Mouse (Mus musculus) neural tube, embryonic 12.5 days (tissue): ENCODE data around the gene Nol11. TPM values are rescaled to one million over a fixed set of nuclear protein-coding genes. Genes with fewer than 3 reads are reported as not detected.

Experiments used
- ATAC-seq: fragments of 200-750 bp; cut with Nextera tagmentation; 2 replicates; pipeline ENCODE4 v1.8.0; 2017; ENCODE audit warnings: low read depth, mild to moderate bottlenecking, moderate TSS enrichment, moderate library complexity; ENCODE audit not compliant: low FRiP score
- H3K27ac ChIP-seq: fragments of 300-500 bp; sonication (generic); 2 replicates; pipeline ENCODE4 v1.5.1; 2016
- H3K27me3 ChIP-seq: fragments of 300-500 bp; sonication (generic); replicated peaks from 2 replicates; pipeline ENCODE4 v1.6.1; 2016; ENCODE audit warnings: mild to moderate bottlenecking
- H3K36me3 ChIP-seq: fragments of 300-500 bp; sonication (generic); 2 replicates; pipeline ENCODE4 v1.6.1; 2016; ENCODE audit warnings: mild to moderate bottlenecking
- H3K4me1 ChIP-seq: fragments of 300-500 bp; sonication (generic); 2 replicates; pipeline ENCODE4 v1.6.1; 2016
- H3K4me2 ChIP-seq: fragments of 300-500 bp; sonication (generic); replicated peaks from 2 replicates; pipeline ENCODE4 v1.6.1; 2016; ENCODE audit warnings: mild to moderate bottlenecking
- H3K4me3 ChIP-seq: fragments of 300-500 bp; sonication (generic); 2 replicates; pipeline ENCODE4 v1.5.1; 2016
- H3K9ac ChIP-seq: fragments of 300-500 bp; sonication (generic); 2 replicates; pipeline ENCODE4 v1.6.1; 2016; ENCODE audit warnings: mild to moderate bottlenecking
- H3K9me3 ChIP-seq: fragments of 300-500 bp; sonication (generic); 2 replicates; pipeline ENCODE4 v1.6.1; 2016; ENCODE audit warnings: mild to moderate bottlenecking
- WGBS: fragments of 180-500 bp; shearing (Covaris S2); methylation state at CpG from one replicate; pipeline ENCODE4 v1.1.7; 2016; 5-methylcytosine and 5-hydroxymethylcytosine counted together
- polyA plus RNA-seq: library from polyadenylated mRNA; unstranded; fragments of >200 nt; fragmentation: Nextera tagmentation; extraction: Ambion mirVana; gene quantifications from 2 replicates; pipeline ENCODE4 v1.2.1, GENCODE M21; 2016

The Nol11 gene
- polyA plus RNA-seq, 1 experiment from 2014 or later, result 60.6 TPM

GRCm38 (mm10) chr11:107215111-107215510 lies 25.9 kb upstream of the Nol11 start:
- H3K9me3 ChIP-seq, result no peaks in the 10 kb centered on the region
- no peaks in the 10 kb centered on the region for H3K27me3 ChIP-seq
- ATAC-seq, result no peak
- peaks cover 12% of the 10 kb centered on the region; the same call in 1 of the 2 replicates for H3K36me3 ChIP-seq
- H3K4me3 ChIP-seq, result no peak overlapping the region
- H3K4me1 ChIP-seq, result no peaks in the 10 kb centered on the region
- no peak overlapping the region for H3K4me2 ChIP-seq
- H3K27ac ChIP-seq, result no peak overlapping the region
- 92% methylated on average over 9 of the region's 9 CpGs for WGBS
- no peak overlapping the region for H3K9ac ChIP-seq

- 83% methylated on average over 5 of the region's 5 CpGs for WGBS
- H3K36me3 ChIP-seq, result peaks cover 12% of the 10 kb centered on the region; the same call in 1 of the 2 replicates
- no peaks in the 10 kb centered on the region for H3K9me3 ChIP-seq
These were observed 24.6 kb upstream of the Nol11 start for GRCm38 (mm10) chr11:107213745-107214144.

DNA sequence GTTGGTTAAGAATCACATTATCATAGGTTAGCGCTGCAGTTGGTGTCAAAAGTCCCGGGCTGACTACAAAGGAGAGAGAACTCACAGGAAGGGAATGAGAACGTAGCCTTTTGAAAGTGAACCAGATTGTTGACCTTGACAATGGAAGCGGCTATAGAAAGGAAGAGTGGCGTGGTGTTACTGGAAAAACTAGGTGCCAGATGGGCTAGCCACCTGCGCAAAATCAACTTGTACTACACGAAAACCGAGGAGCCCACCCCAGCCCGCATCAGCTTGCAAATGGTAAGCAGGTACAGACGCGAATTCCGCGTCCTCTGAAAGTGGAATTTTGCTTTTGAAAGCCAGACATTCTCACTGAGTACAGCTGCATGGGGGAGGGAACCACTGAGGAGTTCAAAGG lies 20.6 kb upstream of the Nol11 start:
- H3K4me1 ChIP-seq, result no peaks in the 10 kb centered on the region
- H3K4me2 ChIP-seq, result no peak overlapping the region
- no peaks in the 10 kb centered on the region for H3K27me3 ChIP-seq
- H3K9me3 ChIP-seq, result no peaks in the 10 kb centered on the region
- no peak overlapping the region for H3K4me3 ChIP-seq
- 83% methylated on average over 13 of the region's 13 CpGs for WGBS
- no peak for ATAC-seq
- H3K27ac ChIP-seq, result no peak overlapping the region
- no peaks in the 10 kb centered on the region; the same call in 1 of the 2 replicates for H3K36me3 ChIP-seq
- no peak overlapping the region for H3K9ac ChIP-seq

More at GRCm38 (mm10) chr11:107213745-107214144, 24.6 kb upstream of the Nol11 start:
- Histone ChIP-seq H3K27ac (no peak overlapping the region), H3K4me2 (no peak overlapping the region), H3K4me1 (no peaks in the 10 kb centered on the region), H3K27me3 (no peaks in the 10 kb centered on the region), H3K4me3 (no peak overlapping the region), H3K9ac (no peak overlapping the region)
- ATAC-seq, result no peak

- WGBS, result 89% methylated on average over 11 of the region's 11 CpGs
- no peak overlapping the region for H3K9ac ChIP-seq
- no peak overlapping the region for H3K4me3 ChIP-seq
- no peaks in the 10 kb centered on the region for H3K9me3 ChIP-seq
- H3K4me1 ChIP-seq, result no peaks in the 10 kb centered on the region
- H3K36me3 ChIP-seq, result no peaks in the 10 kb centered on the region
- no peak for ATAC-seq
- no peak overlapping the region for H3K4me2 ChIP-seq
- H3K27ac ChIP-seq, result no peak overlapping the region
- H3K27me3 ChIP-seq, result no peaks in the 10 kb centered on the region
These were observed 12.6 kb upstream of the Nol11 start for GRCm38 (mm10) chr11:107201773-107202172.

- H3K4me1 ChIP-seq, result no peaks in the 10 kb centered on the region
- H3K9ac ChIP-seq, result no peak overlapping the region
- H3K27ac ChIP-seq, result no peak overlapping the region
- no peak overlapping the region for H3K4me2 ChIP-seq
- WGBS, result 76% methylated on average over 5 of the region's 5 CpGs
- H3K4me3 ChIP-seq, result no peak overlapping the region
- H3K27me3 ChIP-seq, result no peaks in the 10 kb centered on the region
- H3K9me3 ChIP-seq, result no peaks in the 10 kb centered on the region
- no peaks in the 10 kb centered on the region for H3K36me3 ChIP-seq
- no peak for ATAC-seq
These were observed 10.1 kb upstream of the Nol11 start for GRCm38 (mm10) chr11:107199281-107199680.

DNA sequence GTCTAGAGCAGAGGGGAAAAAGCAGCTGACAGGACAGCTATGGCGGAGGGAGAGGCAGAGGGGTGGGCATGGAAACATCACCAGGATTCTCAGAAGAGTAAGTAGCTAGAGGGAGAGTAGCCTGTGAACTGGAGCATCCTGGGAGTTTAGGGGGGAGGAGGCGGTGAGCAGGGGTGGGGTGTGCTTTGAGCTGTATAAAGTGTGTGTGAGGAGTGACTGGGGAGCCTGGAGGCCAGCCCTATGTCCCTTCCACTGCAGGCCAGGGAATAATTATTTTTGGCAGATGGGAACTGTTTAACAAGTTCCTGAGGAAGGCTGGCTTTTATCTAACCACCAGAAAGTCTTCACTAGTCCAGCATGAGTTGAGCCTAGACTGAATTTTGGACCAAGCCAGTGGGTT lies 6.2 kb upstream of the Nol11 start:
- 69% methylated on average over 2 of the region's 2 CpGs for WGBS
- H3K9me3 ChIP-seq, result no peaks in the 10 kb centered on the region
- no peak overlapping the region for H3K4me2 ChIP-seq
- no peaks in the 10 kb centered on the region for H3K4me1 ChIP-seq
- H3K4me3 ChIP-seq, result no peak overlapping the region
- H3K27me3 ChIP-seq, result no peaks in the 10 kb centered on the region
- no peaks in the 10 kb centered on the region for H3K36me3 ChIP-seq
- no peak overlapping the region for H3K9ac ChIP-seq
- ATAC-seq, result no peak
- H3K27ac ChIP-seq, result no peak overlapping the region

DNA sequence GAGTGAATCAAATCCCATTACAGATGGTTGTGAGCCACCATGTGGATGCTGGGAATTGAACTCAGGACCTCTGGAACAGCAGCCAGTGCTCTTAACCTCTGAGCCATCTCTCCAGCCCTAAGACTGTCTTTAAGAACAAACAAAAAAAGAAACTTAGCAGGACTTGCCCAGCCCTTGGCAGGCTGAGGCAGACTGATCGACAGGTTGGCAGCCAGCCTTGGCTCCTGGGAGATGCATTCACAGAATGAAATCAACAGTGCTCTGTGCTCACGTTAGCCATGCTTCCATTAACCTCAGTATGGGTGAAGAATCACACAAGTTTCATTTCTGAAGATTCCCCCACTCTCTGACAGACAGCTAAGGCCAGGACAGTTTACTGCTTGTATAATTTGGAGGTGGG lies 1.2 kb upstream of the Nol11 start:
- Histone ChIP-seq H3K4me1 (peaks cover 6% of the 10 kb centered on the region), H3K27me3 (no peaks in the 10 kb centered on the region), H3K9ac (no peak overlapping the region), H3K4me2 (no peak overlapping the region), H3K9me3 (no peaks in the 10 kb centered on the region), H3K27ac (no peak overlapping the region), H3K4me3 (no peak overlapping the region), H3K36me3 (peaks cover 8% of the 10 kb centered on the region)
- WGBS, result 79% methylated on average over 2 of the region's 2 CpGs
- no peak for ATAC-seq

DNA sequence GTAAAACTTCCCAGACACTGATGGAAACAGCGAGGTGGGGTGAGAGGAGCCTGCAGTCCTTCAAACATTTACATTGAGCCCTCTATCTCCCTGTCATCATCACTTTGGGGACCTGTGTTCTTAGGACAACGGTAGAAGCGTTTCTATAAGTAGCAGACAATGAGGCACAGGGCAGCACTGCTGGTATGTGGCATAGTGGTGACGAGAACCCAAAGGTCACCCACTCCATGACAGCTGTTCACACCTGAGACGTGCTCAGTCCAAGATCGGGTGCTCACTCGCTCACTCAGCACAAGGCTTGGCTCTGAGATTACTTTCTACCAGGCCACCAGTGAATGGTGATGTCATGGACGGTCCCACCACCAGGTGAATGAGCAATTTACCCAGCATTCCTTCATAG lies 5.4 kb downstream of the Nol11 start:
- no peak for ATAC-seq
- 89% methylated on average over 8 of the region's 8 CpGs for whole genome bisulfite sequencing
- H3K4me1 ChIP-seq, result peaks cover 6% of the 10 kb centered on the region
- peaks cover 68% of the 10 kb centered on the region for H3K36me3 ChIP-seq
- H3K4me3 ChIP-seq, result no peak overlapping the region
- H3K9ac ChIP-seq, result no peak overlapping the region
- H3K4me2 ChIP-seq, result no peak overlapping the region
- no peaks in the 10 kb centered on the region for H3K27me3 ChIP-seq
- no peak overlapping the region for H3K27ac ChIP-seq
- no peaks in the 10 kb centered on the region for H3K9me3 ChIP-seq

DNA sequence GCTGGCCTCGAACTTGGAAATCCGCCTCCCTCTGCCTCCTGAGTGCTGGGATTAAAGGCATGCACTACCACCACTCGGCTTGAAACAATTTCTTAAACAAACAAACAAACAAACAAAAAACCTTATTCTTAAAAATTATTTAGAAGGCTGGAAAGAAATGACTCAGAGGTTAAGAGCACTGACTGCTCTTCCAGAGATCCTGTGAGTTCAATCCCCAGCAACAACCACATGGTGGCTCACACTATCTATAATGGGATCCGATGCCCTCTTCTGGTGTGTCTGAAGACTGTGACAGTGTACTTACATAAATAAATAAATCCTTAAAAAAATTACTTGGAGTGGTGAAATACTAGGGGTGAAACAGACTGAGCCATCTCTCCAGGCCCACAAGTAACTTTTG lies 28.0 kb downstream of the Nol11 start:
- H3K9me3 ChIP-seq, result no peaks in the 10 kb centered on the region
- no peaks in the 10 kb centered on the region for H3K27me3 ChIP-seq
- H3K4me1 ChIP-seq, result no peaks in the 10 kb centered on the region
- H3K27ac ChIP-seq, result no peak overlapping the region
- peaks cover 8% of the 10 kb centered on the region for H3K36me3 ChIP-seq
- no peak overlapping the region for H3K4me3 ChIP-seq
- no peak overlapping the region for H3K9ac ChIP-seq
- no peak overlapping the region for H3K4me2 ChIP-seq
- WGBS, result 91% methylated on average over 4 of the region's 4 CpGs
- no peak for ATAC-seq

DNA sequence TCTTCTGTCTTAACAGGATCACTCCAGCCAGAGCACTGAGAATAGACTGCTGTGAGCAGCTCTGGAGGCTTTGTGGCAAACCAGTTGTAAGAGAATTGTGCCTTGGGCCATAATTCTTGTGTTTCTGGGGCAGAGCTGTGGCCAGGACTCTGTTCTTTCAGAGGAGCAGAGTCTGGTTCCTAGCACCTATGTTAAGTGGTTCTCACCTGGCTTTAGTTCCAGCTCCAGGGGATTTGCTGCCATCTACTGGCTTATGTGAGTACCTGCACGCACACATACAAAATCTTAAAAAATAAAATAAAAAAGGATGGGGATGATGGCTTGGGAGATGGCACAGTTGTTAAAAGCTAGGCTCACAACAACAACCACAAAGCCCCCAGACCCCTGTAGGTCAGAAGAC lies 30.1 kb downstream of the Nol11 start:
- no peaks in the 10 kb centered on the region for H3K4me1 ChIP-seq

DNA sequence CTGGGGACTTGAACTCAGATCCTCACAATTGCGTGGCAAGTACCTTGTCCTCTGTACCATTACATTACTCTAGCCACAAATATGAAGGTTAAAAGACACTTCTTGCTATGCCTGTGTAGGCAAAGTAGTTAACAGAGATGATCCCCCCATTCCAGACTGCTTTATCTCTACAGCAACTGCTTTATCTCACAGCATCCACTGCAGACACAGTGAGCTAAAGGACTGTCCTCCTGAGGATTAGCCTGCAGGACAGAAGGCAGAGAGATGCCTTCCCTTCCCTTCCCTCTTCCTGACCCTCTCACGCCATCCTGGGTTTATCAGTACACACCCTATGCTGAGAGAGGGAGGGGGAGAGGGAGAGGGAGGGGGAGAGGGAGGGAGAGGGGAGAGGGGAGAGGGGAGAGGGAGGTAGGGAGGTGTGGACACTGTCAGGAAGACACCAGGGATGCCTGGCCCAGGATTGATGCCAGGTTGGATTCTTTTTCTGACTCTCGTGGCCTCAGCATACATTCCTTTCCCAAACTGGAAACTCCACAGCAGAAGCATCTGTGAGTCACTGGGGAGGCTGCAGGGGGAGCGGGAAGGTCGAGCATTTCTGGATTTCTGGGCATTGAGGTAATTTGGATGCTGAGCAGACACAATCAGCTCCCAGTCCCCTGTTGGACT lies 32.1 kb downstream of the Nol11 start:
- Histone ChIP-seq H3K9ac (no peak overlapping the region), H3K4me3 (no peak overlapping the region), H3K36me3 (no peaks in the 10 kb centered on the region), H3K27ac (no peak overlapping the region), H3K27me3 (no peaks in the 10 kb centered on the region), H3K4me1 (no peaks in the 10 kb centered on the region), H3K4me2 (no peak overlapping the region), H3K9me3 (no peaks in the 10 kb centered on the region)
- WGBS, result 60% methylated on average over 5 of the region's 5 CpGs
- no peak for ATAC-seq

More for the DNA sequence above, 30.1 kb downstream of the Nol11 start:
- no peak for ATAC-seq
- no peaks in the 10 kb centered on the region for H3K9me3 ChIP-seq
- H3K9ac ChIP-seq, result no peak overlapping the region
- no peak overlapping the region for H3K27ac ChIP-seq
- H3K36me3 ChIP-seq, result no peaks in the 10 kb centered on the region
- H3K4me3 ChIP-seq, result no peak overlapping the region
- H3K27me3 ChIP-seq, result no peaks in the 10 kb centered on the region
- no peak overlapping the region for H3K4me2 ChIP-seq
- 51% methylated on average over 1 of the region's 1 CpGs for WGBS

DNA sequence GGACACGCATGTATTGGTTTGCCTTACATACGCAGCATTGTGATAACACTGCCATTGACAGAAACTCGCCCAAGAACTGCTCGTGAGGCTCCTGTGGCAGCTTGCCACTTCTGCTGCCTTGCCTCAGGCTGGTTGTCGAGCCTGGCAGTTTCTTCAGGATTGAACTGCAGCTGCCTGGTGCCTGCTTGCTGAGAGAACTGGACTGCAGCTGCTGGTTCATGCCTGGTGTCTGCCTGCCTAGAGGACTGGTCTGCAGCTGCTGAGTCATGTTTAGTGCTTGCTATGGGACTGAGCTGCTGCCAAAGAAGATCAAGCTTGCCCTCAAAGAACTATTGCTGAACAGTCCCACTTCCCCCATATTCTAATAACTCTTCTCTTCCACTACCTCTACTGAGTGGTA lies 33.9 kb downstream of the Nol11 start:
- H3K27ac ChIP-seq, result no peak overlapping the region

DNA sequence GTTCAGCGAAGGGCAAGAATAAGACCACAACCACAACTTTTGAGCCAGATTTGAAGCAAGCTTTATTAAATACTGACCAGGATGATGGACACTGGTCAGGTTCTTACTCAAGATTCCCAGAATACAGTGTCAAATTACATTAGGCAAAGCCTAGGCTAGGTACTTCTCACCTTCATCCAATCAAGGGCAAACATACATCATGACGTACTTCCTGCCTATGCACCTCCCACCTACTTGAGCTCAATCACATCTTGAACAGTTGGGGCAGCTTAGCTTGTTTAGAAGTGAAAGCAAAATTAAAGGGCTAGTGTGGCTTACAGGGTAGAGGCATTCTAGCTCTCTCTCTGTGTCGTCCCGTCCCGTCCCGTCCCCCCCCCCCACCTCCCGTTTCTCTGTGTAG lies 34.8 kb downstream of the Nol11 start:
- Histone ChIP-seq H3K9me3 (no peaks in the 10 kb centered on the region), H3K27me3 (no peaks in the 10 kb centered on the region), H3K4me1 (no peaks in the 10 kb centered on the region), H3K4me2 (no peak overlapping the region), H3K9ac (no peak overlapping the region), H3K36me3 (no peaks in the 10 kb centered on the region), H3K4me3 (no peak overlapping the region), H3K27ac (no peak overlapping the region)
- 86% methylated on average over 7 of the region's 7 CpGs for WGBS
- no peak for ATAC-seq

More for the DNA sequence above, 33.9 kb downstream of the Nol11 start:
- no peaks in the 10 kb centered on the region for H3K4me1 ChIP-seq
- H3K4me2 ChIP-seq, result no peak overlapping the region
- H3K27me3 ChIP-seq, result no peaks in the 10 kb centered on the region
- 87% methylated on average over 5 of the region's 5 CpGs for WGBS
- H3K4me3 ChIP-seq, result no peak overlapping the region
- H3K9me3 ChIP-seq, result no peaks in the 10 kb centered on the region
- ATAC-seq, result no peak
- no peak overlapping the region for H3K9ac ChIP-seq
- H3K36me3 ChIP-seq, result no peaks in the 10 kb centered on the region
